Mouse (Mus musculus) ES-E14 (cell line): ENCODE measurements around the gene 1700042G07Rik. TPM values are rescaled to one million over a fixed set of nuclear protein-coding genes. Genes with fewer than 3 reads are reported as not detected.

Source experiments
- DNase-seq: peaks from one replicate; pipeline ENCODE4 v3.0.0-alpha.2; 2013; ENCODE audit warnings: low read depth, low spot score
- H3K27ac ChIP-seq: 2 replicates; pipeline ENCODE4 v1.5.1; 2012; ENCODE audit warnings: low read depth, mild to moderate bottlenecking, low read length, moderate library complexity, mixed read lengths; ENCODE audit not compliant: poor library complexity, insufficient read depth, severe bottlenecking
- H3K36me3 ChIP-seq: 2 replicates; pipeline ENCODE4 v1.6.1; 2012; ENCODE audit warnings: mild to moderate bottlenecking, low read length, moderate library complexity, mixed read lengths; ENCODE audit not compliant: control insufficient read depth, poor library complexity, insufficient read depth, severe bottlenecking
- H3K4me1 ChIP-seq, 2 experiments: fragments of 150-350 bp in 1 of 2; sonication (generic) in 1 of 2; 2 replicates each; pipeline ENCODE4 v1.6.1; 2012; ENCODE audit warnings: low read length in 2 of 2, mild to moderate bottlenecking in 1 of 2, mixed read lengths in 1 of 2; ENCODE audit not compliant: control insufficient read depth in 2 of 2, insufficient read depth in 2 of 2, poor library complexity in 1 of 2
- H3K4me3 ChIP-seq, 2 experiments: fragments of 150-350 bp in 1 of 2; sonication (generic) in 1 of 2; 2 replicates each; pipeline ENCODE4 v1.5.1; 2012; ENCODE audit warnings: low read length in 2 of 2, low read depth in 1 of 2, mild to moderate bottlenecking in 1 of 2, mixed read lengths in 1 of 2; ENCODE audit not compliant: insufficient read depth in 1 of 2, poor library complexity in 1 of 2, severe bottlenecking in 1 of 2
- H3K9ac ChIP-seq: 2 replicates; pipeline ENCODE4 v1.6.1; 2012; ENCODE audit warnings: low read depth, mild to moderate bottlenecking, low read length, mixed read lengths; ENCODE audit not compliant: poor library complexity, insufficient read depth, severe bottlenecking
- H3K9me3 ChIP-seq: fragments of 150-350 bp; sonication (generic); 2 replicates; pipeline ENCODE4 v1.6.1; 2012; ENCODE audit warnings: low read depth, mild to moderate bottlenecking, low read length; ENCODE audit not compliant: control insufficient read depth, insufficient read depth
- CHD2 ChIP-seq: IDR thresholded peaks from 2 replicates; pipeline ENCODE4 v1.6.1; 2014; ENCODE audit warnings: mild to moderate bottlenecking, low read depth, low read length, inconsistent platforms
- HCFC1 ChIP-seq: IDR thresholded peaks from 2 replicates; pipeline ENCODE4 v1.6.1; 2012; ENCODE audit warnings: low read length, inconsistent platforms, borderline replicate concordance; ENCODE audit not compliant: insufficient read depth
- MAFK ChIP-seq: IDR thresholded peaks from 2 replicates; pipeline ENCODE4 v1.6.1; 2014; ENCODE audit warnings: mild to moderate bottlenecking, low read depth, low read length, inconsistent platforms; ENCODE audit not compliant: insufficient read depth
- ZC3H11A ChIP-seq: IDR thresholded peaks from 2 replicates; pipeline ENCODE4 v1.6.1; 2012; ENCODE audit warnings: low read depth, mild to moderate bottlenecking, inconsistent platforms, low read length, borderline replicate concordance
- ZNF384 ChIP-seq: IDR thresholded peaks from 2 replicates; pipeline ENCODE4 v1.6.1; 2012; ENCODE audit warnings: low read depth, low read length, inconsistent platforms
- in situ Hi-C, 2 experiments: fragments of 600-800 bp; cut with MboI; formaldehyde crosslinking; loops; one replicate each; pipeline ENCODE4 v1.15.1; 2025; ENCODE audit warnings: low sequenced_read_pairs in 2 of 2, inconsistent platforms in 1 of 2; ENCODE audit not compliant: unreplicated experiment in 2 of 2
- total RNA-seq: library from RNA; depleted of rRNA; stranded (reverse); fragments of 300-350 nt; gene quantifications from 2 replicates; pipeline ENCODE4 v1.2.3, GENCODE M21; 2012

The 1700042G07Rik gene
- total RNA-seq, 1 experiment: not detected

GRCm38 (mm10) chr4:116149812-116150155 is 23.4 kb upstream of the 1700042G07Rik start:
- in situ Hi-C loops: no loop called here
- TF ChIP-seq MAFK (no peak), CHD2 (no peak), HCFC1 (no peak), ZNF384 (no peak), ZC3H11A (no peak)
- H3K4me3 ChIP-seq: peak overlapping the region; percentile 91 to 98
- peaks cover 29% of the 10 kb centered on the region; the same call in 1 of the 2 replicates for H3K36me3 ChIP-seq
- peaks cover 0 to 10% of the 10 kb centered on the region in 2 experiments; a peak in 1 of 4 replicates for H3K4me1 ChIP-seq
- peak overlapping the region; percentile 68; the same call in 1 of the 2 replicates for H3K27ac ChIP-seq
- DNase-seq: no peak
- no peaks in the 10 kb centered on the region for H3K9me3 ChIP-seq
- peak overlapping the region; percentile 96 for H3K9ac ChIP-seq

- H3K9me3 ChIP-seq: no peaks in the 10 kb centered on the region
- H3K27ac ChIP-seq: peak overlapping the region; percentile 68
- peaks cover 0 to 10% of the 10 kb centered on the region in 2 experiments; a peak in 1 of 4 replicates for H3K4me1 ChIP-seq
- TF ChIP-seq ZC3H11A: no peak
- TF ChIP-seq ZNF384: no peak
- no peak for TF ChIP-seq MAFK
- TF ChIP-seq CHD2: no peak
- TF ChIP-seq HCFC1: 0 out of 2 replicates have a peak, but pooled peaks have one; percentile 27
- peak overlapping the region; percentile 91 to 98 for H3K4me3 ChIP-seq
- no peak for DNase-seq
- in situ Hi-C loops: no loop called here
- H3K9ac ChIP-seq: peak overlapping the region; percentile 96
- peaks cover 34% of the 10 kb centered on the region; the same call in 1 of the 2 replicates for H3K36me3 ChIP-seq
Measured at GRCm38 (mm10) chr4:116150156-116150861, 22.9 kb upstream of the 1700042G07Rik start.

- H3K4me3 ChIP-seq: peak overlapping the region; percentile 91 to 98
- TF ChIP-seq ZNF384: no peak
- TF ChIP-seq ZC3H11A: no peak
- TF ChIP-seq MAFK: no peak
- TF ChIP-seq HCFC1: no peak
- TF ChIP-seq CHD2: no peak
- no peak for DNase-seq
- no peaks in the 10 kb centered on the region for H3K9me3 ChIP-seq
- H3K4me1 ChIP-seq: peaks cover 0 to 10% of the 10 kb centered on the region in 2 experiments; a peak in 1 of 4 replicates
- peak overlapping the region; percentile 95 for H3K9ac ChIP-seq
- in situ Hi-C loops: no loop called here
- peaks cover 39% of the 10 kb centered on the region for H3K36me3 ChIP-seq
- peak overlapping the region; percentile 54; the same call in 1 of the 2 replicates for H3K27ac ChIP-seq
Measured at GRCm38 (mm10) chr4:116150862-116151221, 22.3 kb upstream of the 1700042G07Rik start.

- no peak for DNase-seq
- peak within 1 kb of the TSS; percentile 96 for H3K9ac ChIP-seq
- in situ Hi-C loops: no loop called here
- H3K4me1 ChIP-seq: peaks cover 0 to 10% of the 10 kb centered on the region in 2 experiments; a peak in 1 of 4 replicates
- no peaks in the 10 kb centered on the region for H3K9me3 ChIP-seq
- peak within 1 kb of the TSS; percentile 68 for H3K27ac ChIP-seq
- peaks cover 42% of the 10 kb centered on the region for H3K36me3 ChIP-seq
- TF ChIP-seq CHD2: no peak
- no peak for TF ChIP-seq HCFC1
- no peak for TF ChIP-seq MAFK
- no peak for TF ChIP-seq ZNF384
- no peak for TF ChIP-seq ZC3H11A
- peak within 1 kb of the TSS; percentile 91 to 98 for H3K4me3 ChIP-seq
Measured at GRCm38 (mm10) chr4:116151238-116151637, 21.9 kb upstream of the 1700042G07Rik start, which contains the start of gene Lurap1. Gene Lurap1, minus strand, starts transcription at chr4:116151338.
